Mouse (Mus musculus): Measurements from ENCODE around the gene Adcy5. TPM values are rescaled to one million over a fixed set of nuclear protein-coding genes. Genes with fewer than 3 reads are reported as not detected.

The Adcy5 gene
- 21.4 and 23.1 TPM in 2 replicates for polyA plus RNA-seq (2012; rRNA removed)

DNA sequence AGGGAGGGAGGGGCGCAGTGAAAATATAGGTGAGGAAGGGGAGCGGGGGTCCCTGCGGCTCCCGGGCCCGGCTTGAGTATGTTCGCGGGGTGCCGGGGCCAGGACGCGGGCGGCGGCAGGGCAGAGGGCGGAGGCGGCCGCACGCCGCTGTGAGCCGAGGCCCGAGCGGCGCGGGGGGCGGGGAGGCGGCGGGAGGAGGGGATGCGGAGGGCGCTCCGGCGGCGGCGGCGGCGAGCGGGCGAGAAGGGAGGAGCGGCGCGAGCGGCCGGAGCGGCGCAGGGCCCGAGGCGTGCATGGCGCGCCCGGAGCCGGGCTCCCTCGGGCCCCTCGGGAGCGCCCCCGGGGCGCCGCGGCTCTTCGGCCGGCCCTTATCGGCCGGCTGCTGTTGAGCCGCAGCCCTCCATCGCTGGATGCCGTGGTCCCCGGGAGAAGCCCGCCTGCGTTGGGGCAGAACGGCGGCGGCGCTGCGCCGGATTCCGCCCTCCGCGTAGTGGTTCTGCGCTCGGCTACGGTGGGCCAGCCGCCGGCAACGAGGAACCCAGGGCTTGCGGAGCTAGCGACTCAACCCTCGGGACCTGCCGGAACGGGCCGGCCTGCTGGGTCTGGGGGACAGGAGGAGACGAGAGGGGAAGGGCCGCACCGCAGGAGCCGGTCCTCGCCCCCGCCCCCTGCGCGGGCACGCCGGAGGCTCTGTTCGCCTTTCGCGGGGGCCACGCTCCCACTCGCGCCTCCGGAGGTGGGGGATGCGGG lies at the start of gene Adcy5:
Gene Adcy5, plus strand, starts transcription at position 237 of the 750 bp plus-strand sequence.

Other genes starting within 250 kb of the Adcy5 start
- gene Hacd2, start 132.4 kb upstream of the Adcy5 start, polyA plus RNA-seq (2012; rRNA removed) = 20.8 and 22.7 TPM in 2 replicates
- 26.5 and 27.7 TPM in 2 replicates for gene Sec22a, start 209.0 kb downstream of the Adcy5 start, polyA plus RNA-seq (2012; rRNA removed)